Mouse (Mus musculus): ENCODE data around the gene Neb.

DNA sequence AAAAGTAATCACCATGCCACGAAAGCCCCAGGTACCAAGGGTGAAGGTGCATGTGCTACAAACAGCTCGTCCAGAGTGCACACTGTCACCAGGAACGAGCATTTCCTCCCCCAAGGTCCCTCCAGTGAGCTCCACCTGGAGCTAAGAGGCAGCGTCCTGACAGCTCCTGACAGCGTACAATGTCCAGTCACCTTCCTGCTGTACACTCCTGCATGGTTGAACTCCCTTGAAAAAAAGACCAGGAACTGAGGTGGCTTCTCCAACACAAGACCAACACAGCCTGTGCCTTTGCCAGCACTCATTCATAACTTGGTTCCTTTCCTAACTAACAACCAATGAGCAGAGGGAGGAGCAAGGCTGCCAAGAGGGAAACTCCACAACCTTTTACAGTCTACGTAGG, 42.9 kb upstream of the Neb start:
- no peak for TF ChIP-seq CTCF (IDR thresholded peaks at IDR 0.05; ENCODE audit: low read depth)
- TF ChIP-seq EP300 (IDR thresholded peaks at IDR 0.05; ENCODE audit: low read depth) = no peak
